Mouse (Mus musculus) splenic B cell, adult 2 months (primary cell): ENCODE data around the gene Cmya5.

Source experiments
- DNase-seq: peaks from one replicate; pipeline ENCODE4 v3.0.0-alpha.2; 2011; ENCODE audit warnings: low read depth, low spot score
- H3K27me3 ChIP-seq: 2 replicates; pipeline ENCODE4 v1.6.1; 2012; ENCODE audit warnings: mild to moderate bottlenecking, low read length, moderate library complexity, mixed read lengths; ENCODE audit not compliant: control insufficient read depth, poor library complexity, insufficient read depth, severe bottlenecking
- H3K36me3 ChIP-seq: 2 replicates; pipeline ENCODE4 v1.6.1; 2012; ENCODE audit warnings: mild to moderate bottlenecking, low read length, moderate library complexity, mixed read lengths; ENCODE audit not compliant: control insufficient read depth, poor library complexity, insufficient read depth, severe bottlenecking

Gene Cmya5

DNA sequence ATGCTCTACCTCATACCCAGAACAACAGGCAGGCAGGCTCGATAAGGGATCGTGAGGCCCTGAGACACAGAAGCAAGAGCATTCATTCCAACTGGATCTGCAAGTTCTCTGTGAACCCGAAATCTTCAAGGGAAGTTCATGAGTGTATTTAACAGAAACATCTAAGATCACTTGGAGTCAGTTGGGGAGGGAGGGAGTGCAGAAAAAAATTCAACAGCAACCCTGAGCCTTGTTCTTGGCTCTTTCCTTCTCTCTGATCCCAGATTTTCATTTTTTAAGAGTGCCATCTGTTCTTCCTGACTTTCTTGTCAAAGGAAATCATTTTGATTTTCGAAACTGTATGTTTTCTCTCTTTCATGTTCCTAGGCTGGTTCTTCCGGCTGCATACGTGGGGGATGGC, 140.5 kb downstream of the Cmya5 start:
- no peaks in the 10 kb centered on the region for H3K27me3 ChIP-seq
- DNase-seq, result no peak
- H3K36me3 ChIP-seq, result no peaks in the 10 kb centered on the region

GRCm38 (mm10) chr13:93002456-93002855, 142.1 kb downstream of the Cmya5 start:
- DNase-seq, result no peak
- H3K36me3 ChIP-seq, result no peaks in the 10 kb centered on the region
- H3K27me3 ChIP-seq, result no peaks in the 10 kb centered on the region

DNA sequence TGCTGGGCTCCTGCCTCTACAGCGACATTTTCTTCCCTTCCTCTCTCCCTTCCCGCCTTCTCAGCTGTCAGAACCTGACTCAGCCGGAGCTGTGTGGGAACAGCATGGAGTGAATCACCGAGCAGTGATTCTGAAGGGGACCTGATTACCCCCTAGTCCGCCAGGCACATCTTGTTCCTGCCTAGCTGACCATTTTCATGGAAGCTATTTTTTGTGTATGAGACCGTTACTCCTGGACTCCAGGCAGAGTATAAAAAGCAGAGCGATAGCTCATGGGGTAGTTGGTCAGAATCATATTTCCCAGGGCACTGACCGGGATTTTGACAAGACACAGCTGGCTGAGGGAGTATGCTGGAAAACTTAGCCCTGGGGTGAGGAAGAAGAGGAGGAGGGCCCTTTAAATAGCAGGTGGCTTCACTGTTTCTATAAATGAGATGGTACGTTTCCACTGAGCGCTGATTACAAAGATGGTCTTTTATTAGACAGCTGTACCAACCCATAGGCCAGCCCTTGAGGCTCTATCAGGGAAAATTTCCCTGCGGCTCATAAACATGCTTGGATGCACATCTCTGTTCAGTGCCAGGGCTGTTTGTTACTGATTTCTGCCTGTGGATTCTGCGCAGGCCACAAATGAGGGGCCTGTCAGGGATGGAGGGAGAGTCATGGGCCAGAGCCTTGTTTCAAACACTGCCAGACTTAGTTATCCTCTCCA, 143.7 kb downstream of the Cmya5 start:
- H3K27me3 ChIP-seq, result no peaks in the 10 kb centered on the region
- H3K36me3 ChIP-seq, result no peaks in the 10 kb centered on the region
- no peak for DNase-seq

DNA sequence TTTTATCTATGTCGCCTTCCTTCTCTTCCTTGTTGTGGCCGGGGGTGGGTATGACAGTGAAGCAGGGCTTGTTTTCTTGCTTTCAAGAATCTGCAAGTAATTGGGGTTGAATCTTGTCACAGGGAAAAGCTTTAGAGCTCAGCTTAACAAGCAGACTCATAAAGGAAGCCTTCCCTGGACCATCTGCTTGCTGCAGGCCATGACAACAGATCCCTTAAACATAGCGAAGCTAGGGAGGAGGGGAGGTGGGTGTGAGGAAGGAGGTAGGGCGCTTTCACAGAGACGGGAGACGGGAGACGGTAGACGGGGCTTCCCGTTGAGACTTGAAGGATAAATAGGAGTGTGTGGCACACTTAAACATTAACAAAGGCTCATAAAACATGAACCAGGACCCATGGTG, 144.7 kb downstream of the Cmya5 start:
- H3K36me3 ChIP-seq, result no peaks in the 10 kb centered on the region

GRCm38 (mm10) chr13:92994743-92995142, 149.8 kb downstream of the Cmya5 start:
- Histone ChIP-seq H3K36me3 (no peaks in the 10 kb centered on the region), H3K27me3 (no peaks in the 10 kb centered on the region)
- no peak for DNase-seq

More for the DNA sequence above, 144.7 kb downstream of the Cmya5 start:
- no peak for DNase-seq
- H3K27me3 ChIP-seq, result no peaks in the 10 kb centered on the region

DNA sequence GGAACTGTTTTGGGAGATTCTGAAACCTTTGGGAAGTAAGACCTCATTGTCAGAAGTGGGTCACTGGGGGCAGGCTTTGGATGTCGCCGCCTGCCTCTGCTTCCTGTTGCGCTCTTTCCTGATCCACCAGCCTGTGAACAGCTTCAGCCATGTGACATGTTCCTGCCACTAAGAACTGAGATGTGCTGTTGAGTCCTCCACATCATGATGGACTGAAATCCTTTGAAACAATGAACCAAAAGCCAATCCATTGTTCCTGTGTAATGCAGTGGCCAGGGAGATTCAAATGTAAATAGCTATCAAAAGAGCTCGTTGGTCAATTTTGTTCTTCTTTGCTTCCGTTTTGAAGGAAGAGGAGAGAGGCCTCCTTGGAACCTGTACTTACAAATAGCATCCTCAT, 151.7 kb downstream of the Cmya5 start:
- Histone ChIP-seq H3K36me3 (no peaks in the 10 kb centered on the region), H3K27me3 (no peaks in the 10 kb centered on the region)
- no peak for DNase-seq
